Mouse (Mus musculus): Measurements from ENCODE around the gene Rprd1b. TPM values are rescaled to one million over a fixed set of nuclear protein-coding genes. Genes with fewer than 3 reads are reported as not detected.
A peak's percentile ranks its signal among the peaks of the same experiment; 100 is the strongest.

The Rprd1b gene
- polyA plus RNA-seq, 1 experiment from 2014 or later, result 45.5 TPM

DNA sequence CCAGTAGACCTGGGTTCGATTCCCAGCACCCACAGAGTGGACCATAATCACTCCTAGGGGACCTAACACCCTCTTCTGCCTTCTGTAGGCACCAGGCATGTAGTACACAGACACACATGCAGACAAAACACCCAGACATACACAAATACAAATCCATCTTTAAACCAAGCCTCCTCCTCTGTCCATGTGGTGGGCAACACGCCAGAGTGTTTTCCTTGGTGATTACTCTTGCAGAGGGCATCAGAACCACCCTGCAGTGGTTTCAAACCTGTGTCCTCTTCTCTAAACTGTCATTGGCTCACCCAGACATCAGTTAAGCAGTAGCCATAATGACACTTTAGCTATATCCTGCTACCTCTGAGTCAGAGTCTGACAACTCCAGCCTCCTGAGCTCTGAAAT lies 142.1 kb downstream of the Rprd1b start:
- no peaks in the 10 kb centered on the region for H3K4me1 ChIP-seq
- no peak for ATAC-seq (ENCODE audit: low FRiP score, low read depth)
- no peaks in the 10 kb centered on the region for H3K36me3 ChIP-seq
- no peak overlapping the region for H3K9ac ChIP-seq
- no peaks in the 10 kb centered on the region for H3K27me3 ChIP-seq (replicated peaks)
- WGBS, result 78% methylated on average over 2 of the region's 2 CpGs
- no peak overlapping the region for H3K4me2 ChIP-seq (replicated peaks)
- no peak overlapping the region for H3K27ac ChIP-seq
- no peak overlapping the region for H3K4me3 ChIP-seq
- no peaks in the 10 kb centered on the region for H3K9me3 ChIP-seq

DNA sequence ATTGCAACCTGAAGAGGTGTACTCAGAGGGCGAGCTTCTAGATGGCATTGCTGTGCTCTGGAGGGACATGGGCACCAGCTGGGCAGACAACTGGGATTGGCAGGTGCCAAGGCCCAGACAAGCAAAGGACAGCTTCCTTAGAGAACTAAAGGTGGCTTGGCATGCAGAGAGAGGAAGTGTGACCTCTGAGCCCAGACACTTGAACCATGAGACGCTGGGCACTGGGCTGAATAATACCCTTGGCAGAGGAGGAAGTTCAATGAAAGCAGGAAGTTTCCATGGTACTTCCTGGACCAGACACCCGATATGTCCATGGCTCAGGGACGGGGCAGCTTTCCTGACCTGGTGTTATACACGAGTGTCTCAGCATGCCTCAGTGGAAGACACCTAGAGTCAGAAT lies 146.1 kb downstream of the Rprd1b start:
- H3K9ac ChIP-seq, result no peak overlapping the region
- no peak for ATAC-seq (ENCODE audit: low FRiP score, low read depth)

DNA sequence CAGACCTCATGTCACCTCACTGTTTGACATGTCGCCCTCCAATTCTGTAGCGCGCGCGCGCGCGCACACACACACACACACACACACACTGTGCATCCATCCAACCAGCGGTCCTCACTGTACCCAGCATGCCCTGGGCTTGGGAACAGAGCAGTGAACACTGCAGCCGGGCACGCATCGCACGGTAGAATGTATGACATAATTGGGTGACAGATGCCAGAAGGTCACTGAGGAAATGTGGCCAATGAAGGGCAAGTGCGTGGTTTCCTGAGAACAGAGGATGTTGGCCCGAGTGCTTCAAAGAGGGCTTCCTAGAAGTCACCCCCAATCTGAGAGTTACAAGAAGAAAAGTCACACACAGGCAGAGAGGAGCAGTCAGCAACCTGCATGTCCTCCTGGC lies 146.7 kb downstream of the Rprd1b start:
- Histone ChIP-seq H3K9me3 (no peaks in the 10 kb centered on the region), H3K27ac (no peak overlapping the region), H3K27me3 (replicated peaks) (no peaks in the 10 kb centered on the region), H3K4me2 (replicated peaks) (no peak overlapping the region), H3K9ac (no peak overlapping the region), H3K36me3 (no peaks in the 10 kb centered on the region), H3K4me1 (peaks cover 24% of the 10 kb centered on the region), H3K4me3 (no peak overlapping the region)
- WGBS, result 91% methylated on average over 15 of the region's 15 CpGs
- no peak for ATAC-seq (ENCODE audit: low FRiP score, low read depth)

More for the DNA sequence above, 146.1 kb downstream of the Rprd1b start:
- H3K27me3 ChIP-seq (replicated peaks), result no peaks in the 10 kb centered on the region
- WGBS, result 84% methylated on average over 5 of the region's 5 CpGs
- H3K4me3 ChIP-seq, result no peak overlapping the region
- H3K4me2 ChIP-seq (replicated peaks), result no peak overlapping the region
- H3K9me3 ChIP-seq, result no peaks in the 10 kb centered on the region
- no peaks in the 10 kb centered on the region for H3K36me3 ChIP-seq
- H3K27ac ChIP-seq, result no peak overlapping the region
- peaks cover 19% of the 10 kb centered on the region for H3K4me1 ChIP-seq

DNA sequence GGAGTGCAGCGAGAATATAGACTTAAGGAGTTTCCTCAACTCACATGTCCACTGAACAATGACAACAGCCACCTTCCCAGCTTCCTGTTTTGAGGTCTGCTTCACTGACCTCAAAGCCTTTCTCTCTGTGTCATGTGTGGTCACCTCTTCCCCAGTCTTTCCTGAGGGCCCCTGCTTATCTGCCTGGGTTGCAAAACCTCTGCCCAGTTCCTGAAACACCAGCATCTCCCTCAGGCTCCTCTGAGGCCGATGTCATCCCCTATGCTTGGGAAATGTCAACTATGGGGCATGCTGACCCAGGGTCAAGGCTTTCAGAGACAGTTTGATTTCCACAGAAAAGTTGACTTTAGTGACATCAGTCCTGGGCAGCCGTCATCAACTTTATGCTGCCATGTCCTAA lies 147.1 kb downstream of the Rprd1b start:
- no peaks in the 10 kb centered on the region for H3K36me3 ChIP-seq
- ATAC-seq (ENCODE audit: low FRiP score, low read depth), result no peak
- WGBS, result 89% methylated on average over 3 of the region's 3 CpGs
- no peaks in the 10 kb centered on the region for H3K9me3 ChIP-seq
- no peak overlapping the region for H3K27ac ChIP-seq
- H3K4me2 ChIP-seq (replicated peaks), result no peak overlapping the region
- no peak overlapping the region for H3K4me3 ChIP-seq
- H3K9ac ChIP-seq, result no peak overlapping the region
- H3K27me3 ChIP-seq (replicated peaks), result no peaks in the 10 kb centered on the region
- peaks cover 24% of the 10 kb centered on the region for H3K4me1 ChIP-seq

DNA sequence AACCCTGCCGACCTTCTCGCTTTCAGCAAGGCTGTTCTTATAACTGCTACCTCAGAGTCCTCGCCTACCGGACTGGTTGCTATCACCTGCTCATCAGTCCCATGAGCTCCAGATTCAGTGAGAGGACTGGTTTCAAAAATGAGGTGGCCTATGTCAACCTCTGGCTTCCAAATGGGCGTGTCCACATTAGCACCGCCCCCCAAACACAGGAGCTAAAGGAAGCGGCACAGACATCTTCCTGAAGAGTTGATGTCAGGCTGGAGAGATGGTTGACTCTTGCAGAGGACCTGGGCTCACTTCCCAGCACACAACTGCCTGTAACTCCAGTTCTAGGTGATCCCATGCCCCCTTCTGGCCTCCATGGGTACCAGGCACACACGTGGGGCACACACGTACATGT lies 148.5 kb downstream of the Rprd1b start:
- 93% methylated on average over 9 of the region's 9 CpGs for WGBS
- no peak overlapping the region for H3K4me2 ChIP-seq (replicated peaks)
- H3K36me3 ChIP-seq, result no peaks in the 10 kb centered on the region
- peaks cover 28% of the 10 kb centered on the region for H3K4me1 ChIP-seq
- no peak overlapping the region for H3K4me3 ChIP-seq
- no peaks in the 10 kb centered on the region for H3K27me3 ChIP-seq (replicated peaks)
- H3K9me3 ChIP-seq, result no peaks in the 10 kb centered on the region
- no peak overlapping the region for H3K9ac ChIP-seq
- ATAC-seq (ENCODE audit: low FRiP score, low read depth), result no peak
- no peak overlapping the region for H3K27ac ChIP-seq

DNA sequence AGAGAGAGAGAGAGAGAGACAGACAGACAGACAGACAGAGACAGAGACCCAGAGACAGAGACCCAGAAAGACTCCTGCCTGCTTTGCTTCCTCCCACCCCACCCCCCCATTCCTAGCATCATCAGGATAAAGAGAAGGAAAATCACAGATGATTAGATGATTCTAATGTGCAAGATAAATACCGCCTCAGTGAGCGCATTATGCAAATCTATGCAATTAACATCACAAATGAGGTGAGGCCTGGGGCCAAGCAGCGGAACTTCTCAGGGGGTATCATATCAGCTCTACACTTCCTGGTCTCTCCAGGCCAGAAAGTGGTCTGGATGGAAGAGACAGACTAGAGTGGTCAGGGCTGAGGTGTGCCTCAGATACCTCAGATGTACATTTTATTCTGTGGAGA lies 149.3 kb downstream of the Rprd1b start:
- no peak overlapping the region for H3K27ac ChIP-seq
- no peaks in the 10 kb centered on the region for H3K27me3 ChIP-seq (replicated peaks)
- no peak overlapping the region for H3K4me3 ChIP-seq
- no peaks in the 10 kb centered on the region for H3K36me3 ChIP-seq
- H3K4me2 ChIP-seq (replicated peaks), result no peak overlapping the region
- 34% methylated on average over 3 of the region's 3 CpGs for WGBS
- peaks cover 34% of the 10 kb centered on the region for H3K4me1 ChIP-seq
- no peak overlapping the region for H3K9ac ChIP-seq
- H3K9me3 ChIP-seq, result no peaks in the 10 kb centered on the region
- no peak for ATAC-seq (ENCODE audit: low FRiP score, low read depth)

DNA sequence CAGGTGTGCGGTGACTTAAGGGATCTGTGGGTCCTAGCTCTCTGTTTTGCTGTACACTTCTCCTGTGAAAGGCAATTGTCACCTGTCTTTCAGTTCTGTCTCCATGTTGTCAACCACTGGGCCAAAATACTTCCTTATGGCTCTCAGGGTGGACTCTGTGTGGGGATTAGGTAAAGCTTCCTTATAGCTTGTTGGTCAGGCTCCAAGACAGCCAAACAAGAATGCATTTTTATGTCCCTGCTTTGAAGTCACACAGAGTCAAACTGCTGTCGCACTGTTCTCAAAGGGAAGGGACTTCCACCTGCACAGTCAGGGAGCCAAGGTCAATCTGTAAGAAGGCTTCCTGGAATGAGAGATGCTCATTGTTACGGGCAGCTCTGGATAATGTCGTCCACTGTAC lies 149.8 kb downstream of the Rprd1b start:
- no peak overlapping the region for H3K4me3 ChIP-seq
- no peak overlapping the region for H3K4me2 ChIP-seq (replicated peaks)
- H3K9ac ChIP-seq, result no peak overlapping the region
- no peak for ATAC-seq (ENCODE audit: low FRiP score, low read depth)
- peaks cover 34% of the 10 kb centered on the region for H3K4me1 ChIP-seq
- H3K27ac ChIP-seq, result no peak overlapping the region
- H3K9me3 ChIP-seq, result no peaks in the 10 kb centered on the region
- H3K36me3 ChIP-seq, result no peaks in the 10 kb centered on the region
- 77% methylated on average over 4 of the region's 4 CpGs for WGBS
- no peaks in the 10 kb centered on the region for H3K27me3 ChIP-seq (replicated peaks)

DNA sequence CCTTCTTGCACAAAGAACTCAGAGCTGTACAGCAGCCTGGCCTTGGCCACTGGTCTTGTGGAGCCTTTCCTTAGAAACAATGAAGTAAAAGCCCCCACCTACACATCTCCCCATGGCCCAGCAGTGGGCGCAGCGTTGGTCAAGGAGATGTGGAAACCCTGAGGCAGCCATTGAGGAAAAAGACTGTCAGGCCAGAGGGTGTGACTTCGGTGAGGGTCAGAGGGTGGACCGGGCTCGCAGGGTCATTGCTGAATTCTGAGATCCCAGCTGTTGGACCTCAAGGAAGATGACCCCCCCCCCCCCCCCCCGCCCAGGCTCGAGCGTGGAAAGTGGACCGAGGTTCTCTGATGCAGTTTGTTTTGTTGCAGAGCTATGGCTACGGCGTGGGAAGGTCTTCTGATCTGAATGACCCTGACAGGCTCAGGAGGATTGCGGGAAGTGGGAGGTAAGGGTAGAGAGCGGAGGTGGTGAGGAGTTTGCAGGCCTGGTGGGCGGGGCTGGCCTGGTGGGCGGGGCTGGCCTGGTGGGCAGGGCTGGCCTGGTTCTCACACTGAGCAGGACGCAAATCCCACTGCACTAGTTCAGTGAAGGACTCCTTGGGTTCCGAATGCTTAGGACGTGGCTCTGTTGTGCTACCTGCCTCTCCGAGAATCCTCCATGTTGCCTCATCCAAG lies 150.5 kb downstream of the Rprd1b start:
- Histone ChIP-seq H3K9me3 (no peaks in the 10 kb centered on the region), H3K27me3 (replicated peaks) (no peaks in the 10 kb centered on the region), H3K27ac (no peak overlapping the region), H3K9ac (0 out of 2 replicates have a peak overlapping the region, but pooled peaks have one; percentile 31), H3K4me3 (peak overlapping the region; percentile 20; the same call in 1 of the 2 replicates), H3K4me1 (peaks cover 34% of the 10 kb centered on the region), H3K36me3 (no peaks in the 10 kb centered on the region), H3K4me2 (replicated peaks) (peak overlapping the region; percentile 54)
- peak; percentile 70; the same call in 1 of the 2 replicates for ATAC-seq (ENCODE audit: low FRiP score, low read depth)
- WGBS, result 11% methylated on average over 19 of the region's 19 CpGs

DNA sequence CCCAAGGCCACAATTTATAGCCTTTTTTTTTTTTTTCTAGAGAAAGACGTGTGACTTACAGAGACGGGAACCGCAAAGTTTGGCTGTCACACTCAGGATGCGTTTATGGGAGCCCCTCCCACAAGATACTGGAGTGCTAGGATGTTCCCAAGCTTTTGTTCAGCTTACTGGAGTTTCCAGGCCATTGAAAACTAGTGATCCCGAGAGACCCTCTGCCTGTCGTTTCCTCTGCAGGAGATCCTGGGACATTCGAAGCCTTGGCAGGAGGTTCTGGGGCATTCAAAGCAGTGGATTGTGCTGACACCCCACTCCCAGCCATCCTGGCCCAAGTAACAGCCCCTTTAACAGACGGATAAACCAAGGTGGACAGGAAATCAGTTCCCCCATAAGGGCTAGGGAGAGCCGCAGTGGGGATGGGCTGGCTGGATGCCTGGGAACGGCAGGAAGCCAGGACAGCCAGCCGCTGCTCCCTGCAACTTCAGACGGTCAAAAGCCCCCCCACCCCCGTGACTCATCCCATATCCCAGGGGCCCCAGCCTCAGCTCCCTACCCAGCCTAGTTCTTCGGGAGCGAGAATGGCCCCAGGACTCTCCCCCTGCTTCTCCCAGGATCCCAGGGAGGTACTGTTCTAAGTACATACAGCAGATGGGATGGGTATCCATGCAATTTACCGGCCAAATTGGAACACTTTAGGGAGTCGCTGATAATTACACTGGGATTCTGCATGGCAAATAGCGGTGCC lies 151.2 kb downstream of the Rprd1b start:
- Histone ChIP-seq H3K27ac (no peak overlapping the region), H3K9me3 (no peaks in the 10 kb centered on the region), H3K4me3 (peak overlapping the region; percentile 20; the same call in 1 of the 2 replicates), H3K9ac (0 out of 2 replicates have a peak overlapping the region, but pooled peaks have one; percentile 31), H3K4me1 (peaks cover 34% of the 10 kb centered on the region), H3K4me2 (replicated peaks) (peak overlapping the region; percentile 54), H3K36me3 (no peaks in the 10 kb centered on the region), H3K27me3 (replicated peaks) (no peaks in the 10 kb centered on the region)
- 19% methylated on average over 18 of the region's 18 CpGs for WGBS
- ATAC-seq (ENCODE audit: low FRiP score, low read depth), result no peak; the same call in 1 of the 2 replicates

DNA sequence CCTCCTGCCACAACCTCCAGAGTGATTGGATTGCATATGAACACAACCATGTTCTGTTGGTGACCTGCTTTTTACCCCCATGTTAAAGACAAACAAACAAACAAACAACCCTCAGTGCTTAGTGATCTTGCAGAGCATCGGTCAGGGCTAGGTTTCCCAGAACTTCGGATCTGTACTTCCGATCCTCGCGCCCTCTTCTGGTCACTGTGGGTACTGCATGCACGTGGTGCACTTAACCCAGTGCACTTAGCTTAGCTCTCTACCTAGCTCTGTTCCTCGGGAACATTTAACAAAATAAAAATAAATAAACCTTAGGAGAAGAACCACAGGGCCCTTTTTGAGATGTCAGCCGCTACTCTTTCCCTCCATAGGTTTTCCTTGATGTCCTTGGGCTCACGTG lies 152.5 kb downstream of the Rprd1b start:
- WGBS, result 46% methylated on average over 9 of the region's 9 CpGs
- no peak overlapping the region for H3K4me3 ChIP-seq
- H3K9ac ChIP-seq, result no peak overlapping the region

More for the DNA sequence above, 152.5 kb downstream of the Rprd1b start:
- no peaks in the 10 kb centered on the region for H3K36me3 ChIP-seq
- no peak overlapping the region for H3K4me2 ChIP-seq (replicated peaks)
- H3K27ac ChIP-seq, result no peak overlapping the region
- no peak for ATAC-seq (ENCODE audit: low FRiP score, low read depth)
- H3K27me3 ChIP-seq (replicated peaks), result no peaks in the 10 kb centered on the region
- no peaks in the 10 kb centered on the region for H3K9me3 ChIP-seq
- peaks cover 34% of the 10 kb centered on the region for H3K4me1 ChIP-seq
